Mouse (Mus musculus): ENCODE results near the gene Ybx2. TPM values are rescaled to one million over a fixed set of nuclear protein-coding genes. Genes with fewer than 3 reads are reported as not detected.
"Not testable (repeated sequence)": the region's sequence is repeated elsewhere in the genome, so short reads cannot be mapped to it uniquely, and the experiment has no call there.

Gene Ybx2
- polyA plus RNA-seq, 1 experiment from 2014 or later: 5.8 TPM

- H3K4me2 ChIP-seq (replicated peaks); H3K27me3 ChIP-seq; H3K9me3 ChIP-seq; ATAC-seq (replicated peaks); H3K9ac ChIP-seq (replicated peaks); H3K27ac ChIP-seq (replicated peaks); H3K4me3 ChIP-seq: not testable (repeated sequence)
- Histone ChIP-seq H3K4me1 (peaks cover 47% of the 10 kb centered on the region), H3K36me3 (peaks cover 56% of the 10 kb centered on the region)
- WGBS: 55% methylated on average over 7 of the region's 7 CpGs
These were observed 18.8 kb upstream of the Ybx2 start for GRCm38 (mm10) chr11:69916652-69917378.

- no peak overlapping the region for H3K4me3 ChIP-seq
- no peak for ATAC-seq (replicated peaks)
- H3K4me1 ChIP-seq: peaks cover 53% of the 10 kb centered on the region
- WGBS: 90% methylated on average over 8 of the region's 8 CpGs
- no peak overlapping the region for H3K9ac ChIP-seq (replicated peaks)
- H3K27me3 ChIP-seq: no peaks in the 10 kb centered on the region
- H3K4me2 ChIP-seq (replicated peaks): no peak overlapping the region
- H3K27ac ChIP-seq (replicated peaks): no peak overlapping the region
- H3K36me3 ChIP-seq: peaks cover 50% of the 10 kb centered on the region
- H3K9me3 ChIP-seq: no peaks in the 10 kb centered on the region
These were observed 18.1 kb upstream of the Ybx2 start for GRCm38 (mm10) chr11:69917379-69917948.

GRCm38 (mm10) chr11:69918118-69918517, 17.5 kb upstream of the Ybx2 start:
- Histone ChIP-seq H3K9me3 (no peaks in the 10 kb centered on the region), H3K4me2 (replicated peaks) (no peak overlapping the region), H3K27ac (replicated peaks) (no peak overlapping the region), H3K27me3 (no peaks in the 10 kb centered on the region), H3K9ac (replicated peaks) (no peak overlapping the region), H3K36me3 (peaks cover 46% of the 10 kb centered on the region), H3K4me1 (peaks cover 56% of the 10 kb centered on the region), H3K4me3 (no peak overlapping the region)
- 85% methylated on average over 5 of the region's 5 CpGs for WGBS
- no peak for ATAC-seq (replicated peaks)

GRCm38 (mm10) chr11:69919053-69919452, 16.5 kb upstream of the Ybx2 start:
- H3K36me3 ChIP-seq: peaks cover 43% of the 10 kb centered on the region
- peaks cover 50% of the 10 kb centered on the region for H3K4me1 ChIP-seq
- peak overlapping the region; percentile 95; the same call in 1 of the 2 replicates for H3K27ac ChIP-seq (replicated peaks)
- peak overlapping the region; percentile 74 for H3K4me2 ChIP-seq (replicated peaks)
- no peaks in the 10 kb centered on the region for H3K9me3 ChIP-seq
- no peak for ATAC-seq (replicated peaks)
- peak overlapping the region; percentile 68 for H3K4me3 ChIP-seq
- H3K27me3 ChIP-seq: no peaks in the 10 kb centered on the region
- 83% methylated on average over 9 of the region's 9 CpGs for WGBS
- no peak overlapping the region for H3K9ac ChIP-seq (replicated peaks)

- Histone ChIP-seq H3K36me3 (peaks cover 43% of the 10 kb centered on the region), H3K4me3 (peak overlapping the region; percentile 68), H3K27me3 (no peaks in the 10 kb centered on the region), H3K9ac (replicated peaks) (peak overlapping the region; percentile 68), H3K4me1 (peaks cover 43% of the 10 kb centered on the region), H3K9me3 (no peaks in the 10 kb centered on the region), H3K4me2 (replicated peaks) (peak overlapping the region; percentile 74), H3K27ac (replicated peaks) (peak overlapping the region; percentile 95)
- ATAC-seq (replicated peaks): no peak
- WGBS: under 1% methylated on average over 17 of the region's 17 CpGs
These were observed 15.8 kb upstream of the Ybx2 start for GRCm38 (mm10) chr11:69919661-69920265.

- WGBS: under 1% methylated on average over 65 of the region's 65 CpGs
- peak overlapping the region; percentile 74 for H3K4me2 ChIP-seq (replicated peaks)
- H3K27me3 ChIP-seq: no peaks in the 10 kb centered on the region
- peak overlapping the region; percentile 68 for H3K9ac ChIP-seq (replicated peaks)
- H3K4me3 ChIP-seq: peak overlapping the region; percentile 68
- peak overlapping the region; percentile 95 for H3K27ac ChIP-seq (replicated peaks)
- peak; percentile 7 for ATAC-seq (replicated peaks)
- H3K9me3 ChIP-seq: no peaks in the 10 kb centered on the region
- H3K36me3 ChIP-seq: peaks cover 37% of the 10 kb centered on the region
- peaks cover 37% of the 10 kb centered on the region for H3K4me1 ChIP-seq
These were observed 15.1 kb upstream of the Ybx2 start for GRCm38 (mm10) chr11:69920266-69921031.

GRCm38 (mm10) chr11:69921114-69922011, 14.2 kb upstream of the Ybx2 start, which contains the start of gene Eif5a:
Eif5a (minus strand) TSS chr11:69921958.
- no peaks in the 10 kb centered on the region for H3K9me3 ChIP-seq
- H3K4me3 ChIP-seq: peak within 1 kb of the TSS; percentile 68
- peaks cover 29% of the 10 kb centered on the region for H3K4me1 ChIP-seq
- ATAC-seq (replicated peaks): peak; percentile 97
- peaks cover 28% of the 10 kb centered on the region for H3K36me3 ChIP-seq
- peak within 1 kb of the TSS; percentile 74 for H3K4me2 ChIP-seq (replicated peaks)
- no peaks in the 10 kb centered on the region for H3K27me3 ChIP-seq
- WGBS: under 1% methylated on average over 78 of the region's 78 CpGs
- peak within 1 kb of the TSS; percentile 68 for H3K9ac ChIP-seq (replicated peaks)
- peak within 1 kb of the TSS; percentile 95 for H3K27ac ChIP-seq (replicated peaks)

- peak overlapping the region; percentile 95 for H3K27ac ChIP-seq (replicated peaks)
- 3% methylated on average over 12 of the region's 12 CpGs for WGBS
- H3K9ac ChIP-seq (replicated peaks): peak overlapping the region; percentile 60
- peaks cover 20% of the 10 kb centered on the region for H3K36me3 ChIP-seq
- peak overlapping the region; percentile 68 for H3K4me3 ChIP-seq
- no peaks in the 10 kb centered on the region for H3K9me3 ChIP-seq
- H3K4me2 ChIP-seq (replicated peaks): peak overlapping the region; percentile 74
- H3K27me3 ChIP-seq: no peaks in the 10 kb centered on the region
- ATAC-seq (replicated peaks): no peak
- H3K4me1 ChIP-seq: peaks cover 29% of the 10 kb centered on the region
These were observed 13.4 kb upstream of the Ybx2 start for GRCm38 (mm10) chr11:69922012-69922756.

GRCm38 (mm10) chr11:69922796-69923195, 12.8 kb upstream of the Ybx2 start:
- no peaks in the 10 kb centered on the region for H3K27me3 ChIP-seq
- H3K4me1 ChIP-seq: peaks cover 29% of the 10 kb centered on the region
- H3K4me3 ChIP-seq: no peak overlapping the region
- no peak for ATAC-seq (replicated peaks)
- H3K9me3 ChIP-seq: no peaks in the 10 kb centered on the region
- no peak overlapping the region for H3K9ac ChIP-seq (replicated peaks)
- peak overlapping the region; percentile 74; the same call in 1 of the 2 replicates for H3K4me2 ChIP-seq (replicated peaks)
- 66% methylated on average over 3 of the region's 3 CpGs for WGBS
- peaks cover 14% of the 10 kb centered on the region for H3K36me3 ChIP-seq
- H3K27ac ChIP-seq (replicated peaks): peak overlapping the region; percentile 95

- no peak for ATAC-seq (replicated peaks)
- WGBS: 98% methylated on average over 2 of the region's 2 CpGs
These were observed 8.1 kb upstream of the Ybx2 start for GRCm38 (mm10) chr11:69927501-69927900.

More at GRCm38 (mm10) chr11:69927501-69927900, 8.1 kb upstream of the Ybx2 start:
- Histone ChIP-seq H3K36me3 (no peaks in the 10 kb centered on the region), H3K27me3 (no peaks in the 10 kb centered on the region), H3K9me3 (no peaks in the 10 kb centered on the region), H3K9ac (replicated peaks) (no peak overlapping the region), H3K4me2 (replicated peaks) (no peak overlapping the region), H3K4me3 (no peak overlapping the region), H3K27ac (replicated peaks) (no peak overlapping the region), H3K4me1 (peaks cover 5% of the 10 kb centered on the region)

Data from forebrain, embryonic 15.5 days (tissue).